Mouse (Mus musculus) hindbrain, embryonic 16.5 days (tissue): ENCODE data around the gene Zpbp2. TPM values are rescaled to one million over a fixed set of nuclear protein-coding genes. Genes with fewer than 3 reads are reported as not detected.

Source experiments
- polyA plus RNA-seq: library from polyadenylated mRNA; unstranded; fragments of >200 nt; fragmentation: Nextera tagmentation; extraction: Ambion mirVana; gene quantifications from 2 replicates; pipeline ENCODE4 v1.2.1, GENCODE M21; 2015

Gene Zpbp2
- polyA plus RNA-seq, 1 experiment from 2014 or later = 0.11 TPM

Other genes starting within 250 kb of the Zpbp2 start
- 22.9 and 23.4 TPM in 2 replicates for gene Neurod2, start 221.4 kb upstream of the Zpbp2 start, polyA plus RNA-seq
- 7.7 and 9.3 TPM in 2 replicates for gene Ppp1r1b, start 202.7 kb upstream of the Zpbp2 start, polyA plus RNA-seq
- gene Stard3, start 192.7 kb upstream of the Zpbp2 start, polyA plus RNA-seq = 39.0 and 39.9 TPM in 2 replicates
- gene Tcap, start 167.3 kb upstream of the Zpbp2 start, polyA plus RNA-seq = 0.16 and 1.7 TPM in 2 replicates
- 4.5 and 4.9 TPM in 2 replicates for gene Pnmt, start 164.6 kb upstream of the Zpbp2 start, polyA plus RNA-seq
- gene Pgap3, start 150.6 kb upstream of the Zpbp2 start, polyA plus RNA-seq = 8.2 and 9.3 TPM in 2 replicates
- 6.6 and 10.0 TPM in 2 replicates for gene Erbb2, start 138.6 kb upstream of the Zpbp2 start, polyA plus RNA-seq
- 250 and 276 TPM in 2 replicates for gene Mien1, start 112.1 kb upstream of the Zpbp2 start, polyA plus RNA-seq
- gene Grb7, start 104.7 kb upstream of the Zpbp2 start, polyA plus RNA-seq = 1.3 and 2.5 TPM in 2 replicates
- gene Ikzf3, start 5.1 kb upstream of the Zpbp2 start, polyA plus RNA-seq = 0.35 and 0.45 TPM in 2 replicates
- 117 and 124 TPM in 2 replicates for gene Ormdl3, start 36.3 kb downstream of the Zpbp2 start, polyA plus RNA-seq
- not detected in 2 replicates for gene Lrrc3c, start 47.2 kb downstream of the Zpbp2 start, polyA plus RNA-seq
- gene Gm12355, start 74.6 kb downstream of the Zpbp2 start, polyA plus RNA-seq = 0.41 and 1.3 TPM in 2 replicates
- gene Gsdma3, start 75.3 kb downstream of the Zpbp2 start, polyA plus RNA-seq = not detected in 2 replicates
- gene Gsdma2, start 95.7 kb downstream of the Zpbp2 start, polyA plus RNA-seq = not detected in 2 replicates
- 0.08 TPM in 1 of 2 replicates, not detected in the other for gene Gsdma, start 113.3 kb downstream of the Zpbp2 start, polyA plus RNA-seq
- gene Psmd3, start 131.5 kb downstream of the Zpbp2 start, polyA plus RNA-seq = 186 and 189 TPM in 2 replicates
- gene Csf3, start 150.2 kb downstream of the Zpbp2 start, polyA plus RNA-seq = not detected in 2 replicates
- gene Med24, start 178.3 kb downstream of the Zpbp2 start, polyA plus RNA-seq = 62.5 and 71.1 TPM in 2 replicates
- 127 and 144 TPM in 2 replicates for gene Thra, start 189.5 kb downstream of the Zpbp2 start, polyA plus RNA-seq
- 4.9 and 5.6 TPM in 2 replicates for gene Nr1d1, start 224.2 kb downstream of the Zpbp2 start, polyA plus RNA-seq
- 28.2 and 28.6 TPM in 2 replicates for gene Msl1, start 244.4 kb downstream of the Zpbp2 start, polyA plus RNA-seq